Mouse (Mus musculus): ENCODE results near the gene Galntl6. TPM values are rescaled to one million over a fixed set of nuclear protein-coding genes. Genes with fewer than 3 reads are reported as not detected.

Gene Galntl6
- polyA plus RNA-seq, 1 experiment from 2014 or later, result 17.1 TPM

- Histone ChIP-seq H3K4me3 (no peak overlapping the region), H3K4me1 (no peaks in the 10 kb centered on the region), H3K9me3 (no peaks in the 10 kb centered on the region), H3K27ac (no peak overlapping the region), H3K36me3 (replicated peaks) (no peaks in the 10 kb centered on the region), H3K4me2 (no peak overlapping the region), H3K9ac (no peak overlapping the region), H3K27me3 (replicated peaks) (no peaks in the 10 kb centered on the region)
- no peak for ATAC-seq (replicated peaks)
Measured at GRCm38 (mm10) chr8:58824347-58824746, 88.1 kb downstream of the Galntl6 start.

DNA sequence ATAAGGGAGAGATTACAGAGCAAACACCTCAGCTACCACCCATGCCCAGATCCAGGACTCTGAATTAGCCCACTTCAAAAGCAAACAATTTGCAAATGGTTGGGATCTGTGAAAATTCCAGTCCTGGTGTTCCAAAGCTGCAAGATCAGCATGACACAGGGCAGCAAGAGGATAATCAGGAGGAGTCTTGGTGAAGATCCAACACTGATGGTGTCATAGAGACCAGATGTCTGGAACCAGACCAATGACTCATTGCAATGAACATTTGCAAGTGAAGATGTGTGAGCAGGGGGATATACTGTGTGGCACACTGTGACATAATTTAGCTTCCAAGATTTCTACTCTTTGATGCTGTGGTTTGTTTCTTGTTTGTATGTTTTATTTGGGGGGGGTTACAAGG, 107.2 kb downstream of the Galntl6 start:
- H3K4me2 ChIP-seq, result no peak overlapping the region
- H3K9ac ChIP-seq, result no peak overlapping the region
- H3K4me1 ChIP-seq, result no peaks in the 10 kb centered on the region
- H3K27me3 ChIP-seq (replicated peaks), result no peaks in the 10 kb centered on the region
- H3K9me3 ChIP-seq, result no peaks in the 10 kb centered on the region
- no peak for ATAC-seq (replicated peaks)
- no peaks in the 10 kb centered on the region for H3K36me3 ChIP-seq (replicated peaks)
- no peak overlapping the region for H3K4me3 ChIP-seq
- no peak overlapping the region for H3K27ac ChIP-seq

GRCm38 (mm10) chr8:58801847-58802246, 110.6 kb downstream of the Galntl6 start:
- Histone ChIP-seq H3K4me1 (no peaks in the 10 kb centered on the region), H3K27ac (no peak overlapping the region), H3K27me3 (replicated peaks) (no peaks in the 10 kb centered on the region), H3K9me3 (no peaks in the 10 kb centered on the region), H3K4me2 (no peak overlapping the region), H3K9ac (no peak overlapping the region), H3K4me3 (no peak overlapping the region), H3K36me3 (replicated peaks) (no peaks in the 10 kb centered on the region)
- 71% methylated on average over 1 of the region's 1 CpGs for WGBS
- no peak for ATAC-seq (replicated peaks)

DNA sequence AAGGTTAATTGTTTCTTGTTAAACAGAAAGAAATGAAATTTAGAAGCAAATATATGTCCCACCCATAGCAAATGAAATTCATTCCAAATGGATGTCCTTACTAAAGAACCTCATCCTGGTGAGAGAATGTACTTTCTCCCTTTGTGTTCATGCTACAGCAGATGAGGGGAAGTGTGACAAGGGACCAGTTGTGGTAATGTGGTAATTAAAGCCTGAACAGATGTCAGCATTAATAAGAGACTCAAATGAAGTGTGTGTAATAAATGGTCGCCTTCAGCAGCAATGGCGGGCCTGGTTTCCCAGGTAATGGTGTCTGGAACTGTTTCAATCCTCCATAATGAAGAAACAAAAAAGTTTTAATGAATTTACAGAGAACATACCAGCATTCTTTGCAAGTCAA, 158.7 kb downstream of the Galntl6 start:
- Histone ChIP-seq H3K27me3 (replicated peaks) (no peaks in the 10 kb centered on the region), H3K4me3 (no peak overlapping the region), H3K4me2 (no peak overlapping the region), H3K4me1 (no peaks in the 10 kb centered on the region), H3K9ac (no peak overlapping the region), H3K36me3 (replicated peaks) (no peaks in the 10 kb centered on the region), H3K9me3 (no peaks in the 10 kb centered on the region), H3K27ac (no peak overlapping the region)
- no peak for ATAC-seq (replicated peaks)
- 78% methylated on average over 2 of the region's 2 CpGs for WGBS

DNA sequence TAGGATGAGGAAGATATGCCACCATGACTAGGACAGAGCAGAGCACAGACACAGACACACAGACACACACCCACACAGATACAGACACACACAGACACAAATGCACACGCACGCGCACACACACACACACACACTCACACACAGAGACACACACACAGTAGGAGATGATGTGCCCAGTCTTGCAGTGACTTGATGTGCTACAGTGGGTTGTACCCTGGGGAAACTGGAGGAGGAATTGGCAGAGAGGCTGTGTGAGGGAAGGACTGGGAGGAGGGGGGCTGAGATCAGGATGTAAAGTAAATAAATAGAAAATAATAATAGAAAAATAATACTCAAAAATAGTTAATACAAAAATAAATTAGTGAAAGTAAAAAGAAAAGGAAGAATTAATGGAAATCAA, 174.5 kb downstream of the Galntl6 start:
- 95% methylated on average over 3 of the region's 3 CpGs for WGBS
- Histone ChIP-seq H3K4me2 (no peak overlapping the region), H3K27ac (no peak overlapping the region), H3K9ac (no peak overlapping the region), H3K4me1 (no peaks in the 10 kb centered on the region), H3K9me3 (no peaks in the 10 kb centered on the region), H3K27me3 (replicated peaks) (no peaks in the 10 kb centered on the region), H3K4me3 (no peak overlapping the region), H3K36me3 (replicated peaks) (no peaks in the 10 kb centered on the region)
- no peak; the same call in 1 of the 2 replicates for ATAC-seq (replicated peaks)

GRCm38 (mm10) chr8:58691761-58692160, 220.7 kb downstream of the Galntl6 start:
- WGBS, result 89% methylated on average over 3 of the region's 3 CpGs
- Histone ChIP-seq H3K4me2 (no peak overlapping the region), H3K9ac (no peak overlapping the region), H3K27ac (no peak overlapping the region), H3K9me3 (no peaks in the 10 kb centered on the region), H3K4me3 (no peak overlapping the region), H3K4me1 (no peaks in the 10 kb centered on the region), H3K36me3 (replicated peaks) (no peaks in the 10 kb centered on the region), H3K27me3 (replicated peaks) (no peaks in the 10 kb centered on the region)
- no peak for ATAC-seq (replicated peaks)

DNA sequence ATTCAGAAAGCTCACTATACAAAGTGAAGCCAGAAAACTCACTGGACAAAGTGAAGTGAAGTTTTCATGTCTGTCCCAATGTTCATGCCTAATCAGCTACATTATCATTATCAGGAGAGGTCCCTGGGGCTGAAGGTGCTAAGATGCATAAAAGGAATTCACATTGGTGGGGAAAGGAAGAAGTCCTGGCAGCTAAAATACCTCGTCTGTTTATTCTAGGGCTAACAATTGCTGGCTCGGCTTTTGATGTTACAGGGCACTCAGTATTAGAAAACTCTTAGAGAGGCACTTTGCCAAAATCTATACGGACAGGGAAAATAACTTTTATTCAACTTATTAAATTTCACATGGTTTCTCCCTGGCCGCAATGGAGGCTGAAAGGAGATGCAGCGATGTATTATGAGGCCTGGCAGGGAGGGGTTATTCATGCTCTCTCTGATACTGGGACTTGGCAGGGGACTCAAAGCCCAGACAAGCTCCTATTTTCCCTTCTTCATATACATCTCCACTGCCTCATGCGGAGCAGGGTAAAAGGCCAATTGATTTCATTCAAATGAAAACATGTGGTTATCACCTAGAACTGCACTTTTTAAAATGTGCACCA, 234.5 kb downstream of the Galntl6 start:
- peak; percentile 72; the same call in 1 of the 2 replicates for ATAC-seq (replicated peaks)
- H3K4me2 ChIP-seq, result peak overlapping the region; percentile 4; the same call in 1 of the 2 replicates
- no peak overlapping the region for H3K9ac ChIP-seq
- H3K27me3 ChIP-seq (replicated peaks), result no peaks in the 10 kb centered on the region
- no peak overlapping the region for H3K4me3 ChIP-seq
- no peaks in the 10 kb centered on the region for H3K9me3 ChIP-seq
- no peak overlapping the region for H3K27ac ChIP-seq
- WGBS, result 13% methylated on average over 6 of the region's 6 CpGs
- H3K36me3 ChIP-seq (replicated peaks), result no peaks in the 10 kb centered on the region
- 0 out of 2 replicates have a peak, but pooled peaks cover 3% of the 10 kb centered on the region for H3K4me1 ChIP-seq

GRCm38 (mm10) chr8:58669075-58669474, 243.4 kb downstream of the Galntl6 start:
- H3K27me3 ChIP-seq (replicated peaks), result no peaks in the 10 kb centered on the region
- H3K4me1 ChIP-seq, result no peaks in the 10 kb centered on the region
- no peaks in the 10 kb centered on the region for H3K9me3 ChIP-seq
- no peak overlapping the region for H3K27ac ChIP-seq
- H3K4me2 ChIP-seq, result no peak overlapping the region
- no peak overlapping the region for H3K9ac ChIP-seq
- no peak overlapping the region for H3K4me3 ChIP-seq
- H3K36me3 ChIP-seq (replicated peaks), result no peaks in the 10 kb centered on the region
- WGBS, result 63% methylated on average over 2 of the region's 2 CpGs
- ATAC-seq (replicated peaks), result no peak

GRCm38 (mm10) chr8:58660019-58660418, 252.4 kb downstream of the Galntl6 start:
- no peak for ATAC-seq (replicated peaks)
- Histone ChIP-seq H3K27ac (no peak overlapping the region), H3K4me1 (no peaks in the 10 kb centered on the region), H3K4me2 (no peak overlapping the region), H3K9me3 (no peaks in the 10 kb centered on the region), H3K36me3 (replicated peaks) (no peaks in the 10 kb centered on the region), H3K4me3 (no peak overlapping the region), H3K27me3 (replicated peaks) (no peaks in the 10 kb centered on the region), H3K9ac (no peak overlapping the region)

DNA sequence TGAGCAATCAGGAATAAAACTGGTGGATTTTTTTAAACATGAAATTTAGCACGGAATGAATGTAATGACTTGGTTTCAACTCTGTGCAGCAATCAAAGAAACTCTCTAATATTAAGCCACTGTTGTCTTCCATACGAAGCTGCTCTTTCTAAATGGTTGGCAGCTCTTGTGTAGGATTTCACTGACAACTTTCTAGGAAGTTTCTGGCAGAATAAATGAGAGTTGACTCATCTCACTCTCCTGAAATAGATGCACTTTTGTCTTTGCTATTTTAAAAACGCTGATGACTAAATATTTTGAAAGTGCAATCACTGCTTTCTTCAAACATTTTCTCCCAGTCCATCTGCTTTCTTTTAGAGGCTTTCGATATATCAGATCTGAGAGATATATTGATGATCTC, 256.8 kb downstream of the Galntl6 start:
- no peak for ATAC-seq (replicated peaks)
- Histone ChIP-seq H3K4me1 (no peaks in the 10 kb centered on the region), H3K36me3 (replicated peaks) (no peaks in the 10 kb centered on the region), H3K27ac (no peak overlapping the region), H3K4me3 (no peak overlapping the region), H3K27me3 (replicated peaks) (no peaks in the 10 kb centered on the region), H3K9me3 (no peaks in the 10 kb centered on the region), H3K4me2 (no peak overlapping the region), H3K9ac (no peak overlapping the region)
- WGBS, result 84% methylated on average over 4 of the region's 4 CpGs

GRCm38 (mm10) chr8:58606451-58606850, 306.0 kb downstream of the Galntl6 start:
- Histone ChIP-seq H3K4me3 (no peak overlapping the region), H3K27me3 (replicated peaks) (no peaks in the 10 kb centered on the region), H3K4me1 (no peaks in the 10 kb centered on the region), H3K36me3 (replicated peaks) (no peaks in the 10 kb centered on the region), H3K4me2 (no peak overlapping the region), H3K9me3 (no peaks in the 10 kb centered on the region), H3K27ac (no peak overlapping the region), H3K9ac (no peak overlapping the region)
- no peak for ATAC-seq (replicated peaks)
- 68% methylated on average over 4 of the region's 4 CpGs for WGBS

DNA sequence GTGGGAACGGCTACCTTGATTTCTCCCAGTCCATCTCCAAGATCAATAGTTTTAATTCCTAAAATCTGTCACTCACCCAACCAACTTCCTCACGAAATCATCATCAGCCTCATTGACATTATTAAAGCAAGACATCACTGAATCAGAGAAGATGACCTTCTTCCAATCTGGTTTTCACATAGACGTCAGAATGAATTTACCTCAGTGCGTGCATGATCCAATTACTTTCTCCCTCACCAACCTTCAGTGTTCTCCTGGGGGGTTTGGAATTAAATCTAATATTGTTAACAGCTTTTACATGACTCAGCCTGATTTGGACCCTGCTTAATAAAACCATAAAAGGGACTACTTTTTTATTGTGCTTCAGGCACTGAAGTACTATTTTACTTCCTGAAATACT, 307.7 kb downstream of the Galntl6 start:
- Histone ChIP-seq H3K4me2 (no peak overlapping the region), H3K4me1 (no peaks in the 10 kb centered on the region), H3K4me3 (no peak overlapping the region), H3K9me3 (no peaks in the 10 kb centered on the region), H3K27me3 (replicated peaks) (no peaks in the 10 kb centered on the region), H3K9ac (no peak overlapping the region), H3K36me3 (replicated peaks) (no peaks in the 10 kb centered on the region), H3K27ac (no peak overlapping the region)
- WGBS, result 61% methylated on average over 4 of the region's 4 CpGs
- no peak for ATAC-seq (replicated peaks)

DNA sequence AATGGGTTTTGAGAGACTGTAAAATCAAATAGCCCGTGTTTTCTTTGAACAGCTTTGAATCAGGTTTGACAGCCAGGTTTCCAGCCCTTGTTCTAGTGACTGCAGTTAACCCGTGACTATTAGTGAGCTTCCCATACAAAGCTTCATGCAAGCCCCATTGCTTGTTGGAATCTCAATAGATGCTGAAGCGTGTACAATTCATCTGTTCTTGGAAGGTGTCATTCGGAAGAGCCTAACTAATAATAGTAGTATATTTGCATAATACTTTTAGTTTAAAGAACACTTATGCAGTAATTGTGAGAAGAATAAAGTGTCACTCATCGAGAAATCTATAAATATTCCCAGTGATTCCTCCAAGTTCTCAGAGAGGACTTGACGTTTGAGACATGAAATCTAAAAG, 314.6 kb downstream of the Galntl6 start:
- H3K4me1 ChIP-seq, result no peaks in the 10 kb centered on the region
- WGBS, result 67% methylated on average over 6 of the region's 6 CpGs
- no peaks in the 10 kb centered on the region for H3K36me3 ChIP-seq (replicated peaks)
- no peak overlapping the region for H3K4me2 ChIP-seq
- no peak overlapping the region for H3K27ac ChIP-seq
- no peak overlapping the region for H3K4me3 ChIP-seq
- H3K9ac ChIP-seq, result no peak overlapping the region
- no peaks in the 10 kb centered on the region for H3K27me3 ChIP-seq (replicated peaks)
- H3K9me3 ChIP-seq, result no peaks in the 10 kb centered on the region
- ATAC-seq (replicated peaks), result no peak

Measured in midbrain, embryonic 15.5 days (tissue).